Mouse (Mus musculus) brown adipose tissue, adult 24 weeks (tissue): ENCODE results near the gene Pik3c2b. TPM values are rescaled to one million over a fixed set of nuclear protein-coding genes. Genes with fewer than 3 reads are reported as not detected.

Experiments used
- H3K27ac ChIP-seq: fragments of 200-500 bp; replicated peaks from 2 replicates; pipeline ENCODE4 v1.5.1; 2012; ENCODE audit warnings: low read depth, mild to moderate bottlenecking, low read length
- H3K4me1 ChIP-seq: fragments of 200-500 bp; 2 replicates; pipeline ENCODE4 v1.6.1; 2012; ENCODE audit warnings: low read length, mixed read lengths; ENCODE audit not compliant: control insufficient read depth, insufficient read depth, insufficient read length
- H3K4me3 ChIP-seq: fragments of 200-500 bp; 2 replicates; pipeline ENCODE4 v1.5.1; 2012; ENCODE audit warnings: low read depth, mild to moderate bottlenecking, low read length, moderate library complexity; ENCODE audit not compliant: insufficient read depth
- polyA plus RNA-seq: library from polyadenylated mRNA; stranded (reverse); fragments of >200 nt; gene quantifications from 2 replicates; pipeline ENCODE4 v1.2.4, GENCODE M21; 2012; ENCODE audit not compliant: missing spikeins, insufficient read depth, insufficient read length

The Pik3c2b gene
- polyA plus RNA-seq, 1 experiment = 1.1 TPM

GRCm38 (mm10) chr1:133146014-133147009 lies 100.8 kb downstream of the Pik3c2b start:
- no peaks in the 10 kb centered on the region for H3K4me1 ChIP-seq
- H3K4me3 ChIP-seq = no peak overlapping the region
- no peak overlapping the region for H3K27ac ChIP-seq

- Histone ChIP-seq H3K27ac (no peak overlapping the region), H3K4me1 (no peaks in the 10 kb centered on the region), H3K4me3 (no peak overlapping the region)
These were observed 101.9 kb downstream of the Pik3c2b start for GRCm38 (mm10) chr1:133147324-133147723.

GRCm38 (mm10) chr1:133148122-133148521 lies 102.7 kb downstream of the Pik3c2b start:
- H3K4me3 ChIP-seq = no peak overlapping the region

GRCm38 (mm10) chr1:133150556-133150955 lies 105.1 kb downstream of the Pik3c2b start:
- Histone ChIP-seq H3K27ac (no peak overlapping the region), H3K4me1 (no peaks in the 10 kb centered on the region), H3K4me3 (no peak overlapping the region)

More at GRCm38 (mm10) chr1:133148122-133148521, 102.7 kb downstream of the Pik3c2b start:
- no peaks in the 10 kb centered on the region for H3K4me1 ChIP-seq
- no peak overlapping the region for H3K27ac ChIP-seq

- H3K27ac ChIP-seq = no peak overlapping the region
- no peaks in the 10 kb centered on the region for H3K4me1 ChIP-seq
- no peak overlapping the region for H3K4me3 ChIP-seq
These were observed 106.7 kb downstream of the Pik3c2b start for GRCm38 (mm10) chr1:133152213-133152612.

GRCm38 (mm10) chr1:133155270-133155669 lies 109.8 kb downstream of the Pik3c2b start:
- no peak overlapping the region for H3K27ac ChIP-seq
- no peak overlapping the region for H3K4me3 ChIP-seq
- no peaks in the 10 kb centered on the region for H3K4me1 ChIP-seq

Other genes with a start within 250 kb of the Pik3c2b start
- gene Lrrn2, start 165.4 kb upstream of the Pik3c2b start, polyA plus RNA-seq = 0.42 and 0.71 TPM in 2 replicates
- 12.0 and 13.5 TPM in 2 replicates for gene Mdm4, start 15.1 kb upstream of the Pik3c2b start, polyA plus RNA-seq
- 61.9 and 64.2 TPM in 2 replicates for gene Ppp1r15b, start 85.5 kb downstream of the Pik3c2b start, polyA plus RNA-seq
- gene Plekha6, start 118.5 kb downstream of the Pik3c2b start, polyA plus RNA-seq = 2.2 and 4.2 TPM in 2 replicates